Mouse (Mus musculus): ENCODE results near the gene Ubqln4.

- TF ChIP-seq GATA1 (IDR thresholded peaks at IDR 0.05; ENCODE audit: borderline replicate concordance, low read length) (no peak), CTCF (IDR thresholded peaks at IDR 0.05; ENCODE audit: low read depth, low read length) (no peak), POLR2AphosphoS5 (IDR thresholded peaks at IDR 0.05; ENCODE audit: insufficient replicate concordance, low read depth, low read length) (no peak)
Observed at GRCm38 (mm10) chr3:88561989-88562388, 8.4 kb downstream of the Ubqln4 start.
